Mouse (Mus musculus) liver, postnatal 0 days (tissue): ENCODE data around the gene Rnf39. TPM values are rescaled to one million over a fixed set of nuclear protein-coding genes. Genes with fewer than 3 reads are reported as not detected.

Experiments
- ATAC-seq: fragments of 200-750 bp; cut with Nextera tagmentation; 2 replicates; pipeline ENCODE4 v1.8.0; 2017; ENCODE audit warnings: mild to moderate bottlenecking, moderate library complexity
- DNase-seq: peaks from one replicate; pipeline ENCODE4 v3.0.0-alpha.2; 2016
- H3K27ac ChIP-seq: fragments of 300-500 bp; sonication (generic); 2 replicates; pipeline ENCODE4 v1.5.1; 2014; ENCODE audit warnings: antibody characterized with exemption, moderate library complexity, mild to moderate bottlenecking, low read depth
- H3K27me3 ChIP-seq: fragments of 300-500 bp; sonication (generic); 2 replicates; pipeline ENCODE4 v1.6.1; 2014; ENCODE audit warnings: low read length, control low read depth, mixed read lengths; ENCODE audit not compliant: insufficient read depth
- H3K36me3 ChIP-seq: fragments of 300-500 bp; sonication (generic); replicated peaks from 2 replicates; pipeline ENCODE4 v1.6.1; 2014; ENCODE audit warnings: mild to moderate bottlenecking, control low read depth, low read length, moderate library complexity, mixed read lengths; ENCODE audit not compliant: insufficient read depth
- H3K4me1 ChIP-seq: fragments of 300-500 bp; sonication (generic); 2 replicates; pipeline ENCODE4 v1.6.1; 2014; ENCODE audit warnings: antibody characterized with exemption, mild to moderate bottlenecking, control low read depth; ENCODE audit not compliant: insufficient read depth
- H3K4me2 ChIP-seq: fragments of 300-500 bp; sonication (generic); 2 replicates; pipeline ENCODE4 v1.6.1; 2014; ENCODE audit warnings: low read depth, mild to moderate bottlenecking, low read length, moderate library complexity, mixed read lengths
- H3K4me3 ChIP-seq: fragments of 300-500 bp; sonication (generic); 2 replicates; pipeline ENCODE4 v1.5.1; 2014; ENCODE audit warnings: low read depth, low read length
- H3K9ac ChIP-seq: fragments of 300-500 bp; sonication (generic); replicated peaks from 2 replicates; pipeline ENCODE4 v1.6.1; 2014; ENCODE audit warnings: mild to moderate bottlenecking, moderate library complexity
- H3K9me3 ChIP-seq: fragments of 300-500 bp; sonication (generic); 2 replicates; pipeline ENCODE4 v1.6.1; 2016; ENCODE audit warnings: mild to moderate bottlenecking, control low read depth, low read length, mixed read lengths
- CTCF ChIP-seq: sonication (generic); IDR thresholded peaks from 2 replicates; pipeline ENCODE4 v1.5.1; 2016; ENCODE audit warnings: antibody characterized with exemption, low read depth
- EP300 ChIP-seq: IDR thresholded peaks from 2 replicates; pipeline ENCODE4 v1.6.1; 2016; ENCODE audit warnings: antibody characterized with exemption, low read depth, mild to moderate bottlenecking
- WGBS: fragments of 180-500 bp; shearing (Covaris S2); extraction: QIAGEN DNeasy Blood & Tissue Kit; methylation state at CpG from one replicate; pipeline ENCODE4 v1.1.7; 2014; ENCODE audit not compliant: insufficient replicate concordance; 5-methylcytosine and 5-hydroxymethylcytosine counted together
- polyA plus RNA-seq: library from polyadenylated mRNA; unstranded; fragments of >200 nt; fragmentation: Nextera tagmentation; extraction: Ambion mirVana; gene quantifications from 2 replicates; pipeline ENCODE4 v1.2.1, GENCODE M21; 2015

The Rnf39 gene
- polyA plus RNA-seq, 1 experiment from 2014 or later, result 0.11 TPM

DNA sequence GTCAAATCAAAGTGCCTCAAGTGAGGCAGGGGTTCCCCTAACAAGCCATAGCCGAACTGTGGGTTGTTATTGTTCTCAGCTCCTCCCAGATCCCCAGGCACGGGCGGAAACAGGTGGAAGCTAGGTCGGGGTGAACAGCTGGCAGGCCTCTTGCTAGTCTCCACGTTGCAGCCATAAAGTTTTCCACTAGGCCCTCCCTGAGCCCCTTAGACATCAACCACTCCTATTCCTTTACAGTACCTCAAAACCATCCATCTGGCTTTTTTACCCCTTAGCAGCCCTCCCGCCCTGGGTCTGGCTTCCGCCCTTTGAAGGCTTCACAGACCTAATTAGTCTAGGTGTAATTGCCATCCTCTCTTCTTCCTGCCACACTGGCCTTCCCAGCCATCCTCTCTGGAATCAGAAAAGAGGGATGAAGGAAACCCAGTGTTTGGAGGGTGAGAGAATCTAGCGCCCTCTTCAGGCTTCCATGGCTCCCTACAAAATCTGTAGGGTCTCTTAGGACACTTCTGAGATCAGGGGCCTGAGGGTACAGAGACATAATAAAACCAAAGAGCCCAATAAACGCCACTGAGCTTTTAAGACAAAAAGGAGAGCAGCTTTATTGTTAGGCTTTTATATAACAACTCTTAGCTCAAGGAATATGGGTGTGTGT lies 1.5 kb downstream of the Rnf39 start:
- Histone ChIP-seq H3K36me3 (peaks cover 6% of the 10 kb centered on the region; the same call in 1 of the 2 replicates), H3K9ac (no peak overlapping the region), H3K27me3 (peaks cover 66% of the 10 kb centered on the region), H3K4me1 (0 out of 2 replicates have a peak, but pooled peaks cover 8% of the 10 kb centered on the region), H3K9me3 (no peaks in the 10 kb centered on the region), H3K4me3 (no peak overlapping the region), H3K4me2 (no peak overlapping the region), H3K27ac (no peak overlapping the region)
- 21% methylated on average over 9 of the region's 9 CpGs for WGBS
- TF ChIP-seq EP300 (no peak), CTCF (0 out of 2 replicates have a peak, but pooled peaks have one; percentile 7)
- ATAC-seq, result no peak
- DNase-seq, result no peak

DNA sequence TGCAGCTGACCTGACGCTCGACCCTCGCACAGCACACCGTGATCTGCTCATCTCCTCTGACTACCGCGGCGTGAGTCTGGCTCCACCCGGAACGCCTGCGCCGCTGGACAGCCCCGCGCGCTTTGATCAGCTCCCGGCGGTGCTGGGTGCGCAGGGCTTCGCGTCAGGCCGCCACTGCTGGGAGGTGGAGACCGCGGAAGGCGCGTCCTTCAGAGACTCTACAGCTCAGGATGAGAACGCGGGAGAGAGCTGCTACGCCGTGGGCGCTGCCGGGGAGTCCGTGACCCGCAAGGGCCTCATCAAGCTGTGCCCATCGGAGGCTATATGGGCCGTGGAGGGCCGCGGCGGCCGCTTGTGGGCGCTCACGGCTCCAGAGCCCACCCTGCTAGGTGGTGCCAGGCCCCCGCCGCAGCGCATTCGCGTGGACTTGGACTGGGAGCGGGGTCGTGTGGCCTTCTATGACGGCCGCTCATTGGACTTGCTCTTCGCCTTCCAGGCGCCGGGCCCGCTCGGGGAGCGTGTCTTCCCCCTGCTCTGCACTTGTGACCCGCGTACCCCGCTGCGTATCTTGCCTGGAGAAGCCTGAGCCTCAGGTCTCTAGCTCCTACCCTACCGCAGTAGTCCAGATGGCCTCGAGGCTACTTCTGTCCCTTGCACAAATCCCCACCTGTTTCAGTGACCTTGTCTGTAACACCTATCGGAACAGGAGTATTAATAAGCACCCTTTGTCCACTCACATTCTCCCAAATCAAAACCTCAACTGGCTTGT lies 4.5 kb downstream of the Rnf39 start:
- DNase-seq (peak; percentile 31), ATAC-seq (no peak)
- TF ChIP-seq EP300, result no peak
- TF ChIP-seq CTCF, result peak; percentile 33
- Histone ChIP-seq H3K36me3 (peaks cover 12% of the 10 kb centered on the region), H3K4me2 (peak overlapping the region; percentile 66), H3K4me1 (peaks cover 13% of the 10 kb centered on the region), H3K27ac (no peak overlapping the region), H3K4me3 (peak overlapping the region; percentile 28), H3K9ac (no peak overlapping the region), H3K9me3 (no peaks in the 10 kb centered on the region), H3K27me3 (peaks cover 52% of the 10 kb centered on the region)
- 7% methylated on average over 60 of the region's 62 CpGs for WGBS

DNA sequence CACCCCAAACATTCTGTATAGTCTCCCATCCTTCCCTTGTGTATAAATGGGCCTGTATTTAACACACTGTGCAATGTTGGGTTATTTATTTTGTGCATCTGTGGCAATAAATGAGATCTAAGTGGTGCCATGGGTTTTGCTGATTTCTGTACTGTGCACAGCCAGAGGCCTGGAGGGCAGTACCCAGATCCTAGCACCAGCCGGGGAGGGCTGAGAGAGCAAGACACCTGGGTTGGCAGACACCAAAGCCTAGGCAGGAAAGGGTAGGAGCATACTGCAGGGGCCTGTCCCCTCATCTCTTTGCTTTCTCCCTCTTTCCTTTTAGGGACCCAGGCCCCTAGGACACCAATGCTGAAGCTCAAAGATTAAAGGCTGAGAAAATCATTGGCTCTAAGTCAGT lies 5.6 kb downstream of the Rnf39 start:
- TF ChIP-seq EP300, result no peak
- TF ChIP-seq CTCF, result no peak
- H3K4me2 ChIP-seq, result no peak overlapping the region
- H3K36me3 ChIP-seq, result peaks cover 12% of the 10 kb centered on the region
- 94% methylated on average over 1 of the region's 1 CpGs for WGBS
- peaks cover 13% of the 10 kb centered on the region for H3K4me1 ChIP-seq
- ATAC-seq (no peak), DNase-seq (no peak)
- H3K9me3 ChIP-seq, result no peaks in the 10 kb centered on the region
- H3K9ac ChIP-seq, result no peak overlapping the region
- no peak overlapping the region for H3K4me3 ChIP-seq
- H3K27ac ChIP-seq, result no peak overlapping the region
- peaks cover 41% of the 10 kb centered on the region for H3K27me3 ChIP-seq

DNA sequence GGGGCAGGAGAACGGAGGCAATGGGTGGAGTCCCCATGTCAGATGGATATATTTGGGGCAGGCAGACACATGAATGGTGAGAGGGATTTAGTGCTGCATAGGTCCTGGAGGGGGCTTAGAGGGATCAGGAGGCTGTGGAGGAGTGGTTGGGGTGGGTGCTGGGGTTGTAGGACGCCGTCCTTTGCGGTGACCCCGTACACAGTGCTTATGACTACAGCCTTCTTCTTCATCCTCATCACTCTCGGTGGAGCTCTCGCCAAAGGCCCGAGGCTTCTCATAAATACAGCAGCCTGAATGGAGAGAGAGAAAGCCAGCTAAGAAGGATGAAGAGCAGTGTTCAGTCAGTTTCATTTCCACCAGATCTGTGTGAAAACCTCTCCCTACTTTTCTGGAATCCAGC lies 6.5 kb downstream of the Rnf39 start:
- H3K9ac ChIP-seq, result no peak overlapping the region
- 92% methylated on average over 8 of the region's 8 CpGs for WGBS
- TF ChIP-seq CTCF (no peak), EP300 (no peak)
- no peaks in the 10 kb centered on the region for H3K9me3 ChIP-seq
- H3K4me1 ChIP-seq, result peaks cover 13% of the 10 kb centered on the region
- H3K36me3 ChIP-seq, result peaks cover 12% of the 10 kb centered on the region
- H3K27me3 ChIP-seq, result peaks cover 31% of the 10 kb centered on the region
- H3K4me3 ChIP-seq, result no peak overlapping the region
- no peak overlapping the region for H3K27ac ChIP-seq
- ATAC-seq (no peak), DNase-seq (no peak)
- H3K4me2 ChIP-seq, result no peak overlapping the region

DNA sequence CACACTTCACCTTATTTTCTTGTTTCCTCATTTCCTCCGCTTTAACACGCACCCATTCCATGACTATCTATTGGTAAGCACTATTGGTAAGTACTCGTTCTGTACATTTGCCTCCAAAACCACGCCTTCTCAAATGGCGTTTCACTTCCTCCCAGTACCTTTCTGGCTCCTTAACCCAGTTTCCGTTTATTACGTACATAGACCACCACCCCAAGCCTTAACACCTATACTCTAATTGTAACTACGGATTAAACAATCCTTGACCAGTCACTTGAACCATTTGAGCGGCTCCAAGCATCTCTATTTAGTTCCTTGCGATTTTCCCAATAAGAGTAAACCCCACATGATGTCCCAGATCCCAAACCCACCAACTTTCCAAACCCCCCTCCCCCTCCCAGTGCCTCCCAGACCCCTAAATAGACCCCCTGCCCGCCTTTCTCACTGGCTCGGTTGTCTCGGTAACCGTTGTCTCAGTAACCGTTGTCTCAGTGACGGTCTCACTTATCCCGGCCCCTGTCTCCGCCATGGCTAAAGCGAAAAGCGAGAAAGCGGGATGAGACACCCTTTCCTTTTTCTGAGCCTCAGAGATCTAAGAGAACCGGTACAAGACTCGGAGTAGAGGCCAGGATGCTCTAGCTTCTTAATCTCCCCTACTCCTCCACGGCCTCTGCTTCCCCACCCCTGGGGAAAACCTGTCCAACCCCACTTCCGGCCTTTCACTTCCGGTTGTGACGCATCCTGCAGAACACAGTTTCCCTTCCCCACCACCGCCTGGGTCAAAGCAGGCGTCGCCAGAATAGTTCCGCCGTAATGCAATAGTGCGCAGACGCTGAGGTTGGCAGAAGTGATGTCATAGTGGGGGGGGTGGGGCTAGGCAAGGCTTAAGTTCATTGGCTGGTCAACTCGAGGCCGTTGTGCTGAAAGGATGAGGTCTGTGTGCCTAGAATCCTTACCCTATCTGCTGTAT lies 8.5 kb downstream of the Rnf39 start, which contains the start of gene Ppp1r11:
TSS of gene Ppp1r11 (minus strand) at position 761 of the 967 bp plus-strand sequence.
- WGBS, result 1% methylated on average over 36 of the region's 36 CpGs
- H3K9me3 ChIP-seq, result no peaks in the 10 kb centered on the region
- TF ChIP-seq EP300 (peak; percentile 61), CTCF (no peak)
- H3K36me3 ChIP-seq, result peaks cover 16% of the 10 kb centered on the region
- peaks cover 13% of the 10 kb centered on the region for H3K27me3 ChIP-seq
- peak within 1 kb of the TSS; percentile 81 for H3K4me3 ChIP-seq
- DNase-seq (peak; percentile 95), ATAC-seq (peak; percentile 99)
- H3K4me2 ChIP-seq, result peak within 1 kb of the TSS; percentile 83
- peak within 1 kb of the TSS; percentile 72 for H3K9ac ChIP-seq
- H3K4me1 ChIP-seq, result peaks cover 13% of the 10 kb centered on the region
- H3K27ac ChIP-seq, result peak within 1 kb of the TSS; percentile 82

DNA sequence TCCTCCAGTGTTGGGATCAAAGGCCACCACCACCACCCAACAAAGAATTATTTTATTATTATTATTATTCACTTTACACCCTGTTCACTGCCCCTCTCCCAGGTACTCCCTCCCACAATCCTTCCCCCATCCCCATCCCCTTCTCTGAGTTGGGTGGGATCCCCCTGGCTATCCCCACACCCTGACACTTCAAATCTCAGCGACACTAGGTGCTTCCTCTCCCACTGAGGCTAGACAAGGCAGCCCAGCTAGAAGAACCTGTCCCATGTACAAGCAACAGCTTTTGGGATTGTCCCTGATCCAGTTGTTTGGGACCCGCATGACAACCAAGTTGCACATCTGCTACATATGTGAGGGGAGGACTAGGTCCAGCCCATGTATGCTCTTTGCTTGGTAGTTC lies 9.9 kb downstream of the Rnf39 start:
- no peaks in the 10 kb centered on the region for H3K9me3 ChIP-seq
- 83% methylated on average over 2 of the region's 2 CpGs for WGBS

More for the DNA sequence above, 9.9 kb downstream of the Rnf39 start:
- H3K9ac ChIP-seq, result no peak overlapping the region
- DNase-seq (no peak), ATAC-seq (no peak)
- TF ChIP-seq EP300, result no peak
- TF ChIP-seq CTCF, result no peak
- no peak overlapping the region for H3K27ac ChIP-seq
- no peak overlapping the region for H3K4me2 ChIP-seq
- peaks cover 9% of the 10 kb centered on the region for H3K4me1 ChIP-seq
- H3K36me3 ChIP-seq, result peaks cover 19% of the 10 kb centered on the region
- H3K4me3 ChIP-seq, result no peak overlapping the region
- H3K27me3 ChIP-seq, result no peaks in the 10 kb centered on the region
